ENCODE assay signal across 11 mouse cellular contexts in the genomic region with DNA sequence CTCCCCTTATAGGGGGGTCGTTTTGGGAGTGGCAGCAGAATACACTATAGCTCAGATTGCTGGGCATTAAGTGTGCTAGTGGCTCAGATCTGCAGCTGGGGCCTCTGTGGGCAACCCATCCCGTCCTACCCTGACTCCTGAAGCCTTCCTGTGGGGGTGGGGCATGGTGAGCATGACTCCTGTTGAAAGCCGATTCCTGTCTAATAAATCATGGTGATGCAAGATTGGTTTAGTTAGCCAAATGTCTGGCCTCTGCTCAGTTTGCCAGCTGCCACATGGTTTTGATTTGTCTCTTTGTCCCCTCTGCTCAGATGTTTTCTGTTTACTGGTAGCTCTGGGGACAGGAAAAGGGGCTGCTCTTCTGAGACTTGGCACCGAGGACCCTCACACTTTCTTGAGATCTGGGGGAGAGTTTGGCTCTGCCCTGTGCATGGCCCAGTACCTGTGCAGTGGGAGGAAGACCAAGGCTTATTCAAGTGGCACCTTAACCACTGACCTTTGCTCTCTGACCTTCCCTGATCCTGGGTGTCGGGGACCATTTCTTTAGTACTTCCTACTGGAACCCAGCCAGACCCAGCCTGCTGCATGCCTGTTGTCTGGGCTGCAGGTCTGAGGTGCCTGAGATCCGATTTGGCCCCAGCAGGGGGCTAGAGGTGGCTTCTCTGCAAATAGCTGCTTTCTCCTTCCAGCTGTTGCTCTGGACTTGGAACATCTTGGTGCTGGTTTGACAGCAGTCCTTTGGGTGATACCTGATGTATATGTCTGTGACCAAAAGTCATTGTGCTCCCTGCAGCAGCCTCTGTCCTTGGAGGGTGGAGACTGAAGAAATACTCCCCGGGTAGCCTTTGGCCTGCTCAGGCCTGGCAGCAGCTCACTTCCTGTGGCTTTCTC. TPM values are rescaled to one million over a fixed set of nuclear protein-coding genes. Genes with fewer than 3 reads are reported as not detected.
A peak's percentile ranks its signal among the peaks of the same experiment; 100 is the strongest.
DNase-seq lines count a peak whose midpoint lies in the region; ATAC-seq and TF ChIP-seq lines count a peak whose summit lies in the region.
"Had no signal": no experiment of that assay in that cellular context is flagged by ENCODE, and none has a peak within 500 bp of the region (broad histone marks: within the 10 kb centered on the region; RNA-seq: fewer than 3 reads in every experiment).

No protein-coding gene starts in this region.

- TF ChIP-seq CTCF in layer of hippocampus, adult 2 months (conservative IDR thresholded peaks at IDR 0.05), result no peak

- no peak for ATAC-seq in CD4-positive, CD25-positive, alpha-beta regulatory T cell, adult 4 months
- ATAC-seq: forebrain, postnatal 0 days had no signal

- H3K4me3 ChIP-seq in layer of hippocampus, adult 2 months, result no peak overlapping the region

- DNase-seq in layer of hippocampus, adult 2 months (ENCODE audit: low spot score in 2 of 2), result no peak
- no peak for DNase-seq in layer of hippocampus, adult 11-12 months (ENCODE audit: low spot score)
- DNase-seq in adrenal gland, postnatal 25 days, result peak; percentile 79
- peak; percentile 29 for DNase-seq in kidney, adult 18-20 months
- peak; percentile 81 for DNase-seq in mesoderm, embryonic 11.5 days (ENCODE audit: low read depth, low spot score)
- DNase-seq in layer of hippocampus, adult 18-20 months (ENCODE audit: low spot score in 2 of 2), result no peak
- DNase-seq in liver, result no peak
- DNase-seq: forebrain, postnatal 0 days had no signal

- peak overlapping the region; percentile 18; the same call in 1 of the 2 replicates for H3K27ac ChIP-seq in layer of hippocampus, adult 2 months
- H3K27ac ChIP-seq: macrophage had no signal

RNA-seq across cellular contexts. Expression of gene Atp6v0e2, which starts 4.4 kb away (rescaled TPM):
- 100 to 1,000 TPM; 443 to 456 TPM for total RNA-seq in layer of hippocampus, adult 2 months (2021)
- 51.6 and 58.2 TPM in 2 replicates for total RNA-seq in adrenal gland, postnatal 25 days (2021)
- polyA plus RNA-seq in CD4-positive, CD25-positive, alpha-beta regulatory T cell, adult 4 months (2017; shearing (Covaris generic)), result not detected
- total RNA-seq in layer of hippocampus, adult 18-20 months (2021), result 100 to 1,000 TPM; 440 to 446 TPM
- polyA plus RNA-seq: macrophage had no signal

RNA-seq across cellular contexts. Expression of gene Lrrc61, which starts 12.8 kb away (rescaled TPM):
- total RNA-seq in layer of hippocampus, adult 2 months (2021), result 10 to 100 TPM; 36.6 to 40.9 TPM
- total RNA-seq in adrenal gland, postnatal 25 days (2021), result 43.3 and 59.5 TPM in 2 replicates
- polyA plus RNA-seq in CD4-positive, CD25-positive, alpha-beta regulatory T cell, adult 4 months (2017; shearing (Covaris generic)), result 10 to 100 TPM; 33.3 to 54.7 TPM
- total RNA-seq in layer of hippocampus, adult 18-20 months (2021), result 10 to 100 TPM; 32.3 to 37.6 TPM

RNA-seq across cellular contexts. Expression of gene Rarres2, which starts 30.8 kb away (rescaled TPM):
- total RNA-seq in layer of hippocampus, adult 2 months (2021), result 10 to 100 TPM; 11.4 to 16.0 TPM
- 28.6 and 36.8 TPM in 2 replicates for total RNA-seq in adrenal gland, postnatal 25 days (2021)
- polyA plus RNA-seq in CD4-positive, CD25-positive, alpha-beta regulatory T cell, adult 4 months (2017; shearing (Covaris generic)), result under 1 TPM in 1 of 2 experiments, not detected in 1; 0.55 TPM
- 10 to 100 TPM; 14.9 to 18.0 TPM for total RNA-seq in layer of hippocampus, adult 18-20 months (2021)
- polyA plus RNA-seq: macrophage had no signal

RNA-seq across cellular contexts. Expression of gene Gm45021, which starts 47.6 kb away (rescaled TPM):
- total RNA-seq in layer of hippocampus, adult 2 months (2021), result not detected
- not detected in 2 replicates for total RNA-seq in adrenal gland, postnatal 25 days (2021)
- not detected for polyA plus RNA-seq in CD4-positive, CD25-positive, alpha-beta regulatory T cell, adult 4 months (2017; shearing (Covaris generic))
- not detected for total RNA-seq in layer of hippocampus, adult 18-20 months (2021)
- total RNA-seq: forebrain, postnatal 0 days had no signal
- polyA plus RNA-seq: forebrain, postnatal 0 days; macrophage; testis, adult 2 months had no signal

RNA-seq across cellular contexts. Expression of gene Repin1, which starts 51.9 kb away (rescaled TPM):
- total RNA-seq in layer of hippocampus, adult 2 months (2021), result 10 to 100 TPM; 48.6 to 53.1 TPM
- total RNA-seq in adrenal gland, postnatal 25 days (2021), result 66.1 and 67.8 TPM in 2 replicates
- 1 to 10 TPM in 1 of 2 experiments, under 1 TPM in 1; 1.00 to 1.9 TPM for polyA plus RNA-seq in CD4-positive, CD25-positive, alpha-beta regulatory T cell, adult 4 months (2017; shearing (Covaris generic))
- 10 to 100 TPM; 48.0 to 51.0 TPM for total RNA-seq in layer of hippocampus, adult 18-20 months (2021)

Comparison
In these comparisons a context has a peak if more than half of its experiments do, and no peak if none do; other contexts are left out.
1. DNase-seq: peak in adrenal gland, postnatal 25 days (single experiment), kidney, adult 18-20 months (single experiment) and mesoderm, embryonic 11.5 days (single experiment); none in layer of hippocampus, adult 2 months (0 of 2), layer of hippocampus, adult 11-12 months (single experiment), layer of hippocampus, adult 18-20 months (0 of 2) and liver (single experiment).